Mouse (Mus musculus): ENCODE measurements around the gene Tmem30c. TPM values are rescaled to one million over a fixed set of nuclear protein-coding genes. Genes with fewer than 3 reads are reported as not detected.

Tmem30c gene
- polyA plus RNA-seq, 1 experiment from 2014 or later: 0.14 TPM

Other genes starting within 250 kb of the Tmem30c start
- gene Tmem45a2, start 221.5 kb downstream of the Tmem30c start, polyA plus RNA-seq (2016; fragmentation: Nextera tagmentation; extraction: Ambion mirVana): 0.04 TPM in 1 of 2 replicates, not detected in the other
- gene Tomm70a, start 171.2 kb downstream of the Tmem30c start, polyA plus RNA-seq (2016; fragmentation: Nextera tagmentation; extraction: Ambion mirVana): 58.4 and 61.1 TPM in 2 replicates
- 77.2 and 77.7 TPM in 2 replicates for gene Nit2, start 125.5 kb downstream of the Tmem30c start, polyA plus RNA-seq (2016; fragmentation: Nextera tagmentation; extraction: Ambion mirVana)
- 31.1 and 32.6 TPM in 2 replicates for gene Tbc1d23, start 61.4 kb downstream of the Tmem30c start, polyA plus RNA-seq (2016; fragmentation: Nextera tagmentation; extraction: Ambion mirVana)
- 24.2 and 27.4 TPM in 2 replicates for gene Filip1l, start 60.2 kb upstream of the Tmem30c start, polyA plus RNA-seq (2016; fragmentation: Nextera tagmentation; extraction: Ambion mirVana)

Measured in embryonic facial prominence, embryonic 12.5 days (tissue).